ENCODE assay signal across 8 mouse cellular contexts in genomic region chr17:26892635-26893375, GRCm38 (mm10). TPM values are rescaled to one million over a fixed set of nuclear protein-coding genes. Genes with fewer than 3 reads are reported as not detected.
A peak's percentile ranks its signal among the peaks of the same experiment; 100 is the strongest.
DNase-seq lines count a peak whose midpoint lies in the region; ATAC-seq and TF ChIP-seq lines count a peak whose summit lies in the region.

No protein-coding gene starts in this region.

- no peak for TF ChIP-seq CTCF in left cerebral cortex, adult 2 months (IDR thresholded peaks at IDR 0.05)

- no peaks in the 10 kb centered on the region for H3K9me3 ChIP-seq in forebrain, embryonic 12.5 days
- no peaks in the 10 kb centered on the region for H3K9me3 ChIP-seq in hindbrain, embryonic 12.5 days (replicated peaks)
- no peaks in the 10 kb centered on the region for H3K9me3 ChIP-seq in midbrain, embryonic 15.5 days

- H3K27ac ChIP-seq in left cerebral cortex, adult 2 months, result peak overlapping the region; percentile 72
- peak overlapping the region; percentile 47; the same call in 1 of the 2 replicates for H3K27ac ChIP-seq in forebrain, embryonic 12.5 days
- H3K27ac ChIP-seq in hindbrain, embryonic 12.5 days, result 0 out of 2 replicates have a peak overlapping the region, but pooled peaks have one; percentile 17
- peak overlapping the region; percentile 38; the same call in 1 of the 2 replicates for H3K27ac ChIP-seq in midbrain, embryonic 15.5 days

- no peak overlapping the region for H3K4me3 ChIP-seq in left cerebral cortex, adult 2 months
- H3K4me3 ChIP-seq in forebrain, embryonic 12.5 days (replicated peaks), result no peak overlapping the region
- H3K4me3 ChIP-seq in hindbrain, embryonic 12.5 days, result no peak overlapping the region
- no peak overlapping the region for H3K4me3 ChIP-seq in midbrain, embryonic 15.5 days

- intact Hi-C loops in left cerebral cortex, adult 2 months (cut with DNase I), result no loop called here

- H3K9ac ChIP-seq in forebrain, embryonic 12.5 days, result peak overlapping the region; percentile 33
- H3K9ac ChIP-seq in hindbrain, embryonic 12.5 days, result peak overlapping the region; percentile 3
- H3K9ac ChIP-seq in midbrain, embryonic 15.5 days, result no peak overlapping the region

- peaks cover 15% of the 10 kb centered on the region for H3K27me3 ChIP-seq in forebrain, embryonic 12.5 days
- H3K27me3 ChIP-seq in hindbrain, embryonic 12.5 days, result peaks cover 15% of the 10 kb centered on the region
- peaks cover 8% of the 10 kb centered on the region; the same call in 1 of the 2 replicates for H3K27me3 ChIP-seq in midbrain, embryonic 15.5 days (replicated peaks)

- 35% methylated on average over 16 of the region's 16 CpGs for WGBS in forebrain, embryonic 12.5 days
- 39% methylated on average over 16 of the region's 16 CpGs for WGBS in hindbrain, embryonic 12.5 days
- WGBS in midbrain, embryonic 15.5 days, result 40% methylated on average over 16 of the region's 16 CpGs

- H3K4me2 ChIP-seq in forebrain, embryonic 12.5 days, result peak overlapping the region; percentile 24; the same call in 1 of the 2 replicates
- H3K4me2 ChIP-seq in hindbrain, embryonic 12.5 days (replicated peaks), result 0 out of 2 replicates have a peak overlapping the region, but pooled peaks have one; percentile 15
- H3K4me2 ChIP-seq in midbrain, embryonic 15.5 days, result no peak overlapping the region

- no peaks in the 10 kb centered on the region for H3K36me3 ChIP-seq in forebrain, embryonic 12.5 days (replicated peaks)
- H3K36me3 ChIP-seq in hindbrain, embryonic 12.5 days, result no peaks in the 10 kb centered on the region
- no peaks in the 10 kb centered on the region for H3K36me3 ChIP-seq in midbrain, embryonic 15.5 days (replicated peaks)

- ATAC-seq in forebrain, embryonic 12.5 days (ENCODE audit: low FRiP score), result 0 out of 2 replicates have a peak, but pooled peaks have one; percentile 60
- ATAC-seq in hindbrain, embryonic 12.5 days (ENCODE audit: low FRiP score), result peak; percentile 50; the same call in 1 of the 2 replicates
- ATAC-seq in midbrain, embryonic 15.5 days (replicated peaks), result no peak; the same call in 1 of the 2 replicates

- DNase-seq in left cerebral cortex, adult 2 months (ENCODE audit: extremely low spot score in 1 of 2, low spot score in 2 of 2), result no peak
- DNase-seq in left cerebral cortex, adult 8-10 months (ENCODE audit: low spot score in 2 of 2), result no peak
- DNase-seq in frontal cortex, postnatal 14 days (ENCODE audit: low spot score in 2 of 2), result no peak
- no peak for DNase-seq in gastrocnemius, adult 8-10 months (ENCODE audit: low spot score in 2 of 2)
- no peak for DNase-seq in thymus, adult 18-20 months

- H3K4me1 ChIP-seq in forebrain, embryonic 12.5 days, result peaks cover 16% of the 10 kb centered on the region
- H3K4me1 ChIP-seq in hindbrain, embryonic 12.5 days, result peaks cover 21% of the 10 kb centered on the region
- H3K4me1 ChIP-seq in midbrain, embryonic 15.5 days, result peaks cover 16% of the 10 kb centered on the region

RNA-seq across cellular contexts. Expression of gene Kifc5b, which starts 24.1 kb away (rescaled TPM):
- total RNA-seq in left cerebral cortex, adult 2 months (2021), result 1 to 10 TPM; 3.3 to 4.6 TPM
- total RNA-seq in left cerebral cortex, adult 8-10 months (2022), result 1 to 10 TPM; 2.8 to 4.9 (median 3.5) TPM
- polyA plus RNA-seq in forebrain, embryonic 12.5 days (2016; fragmentation: Nextera tagmentation; extraction: Ambion mirVana), result 9.7 and 9.8 TPM in 2 replicates
- 5.4 and 5.5 TPM in 2 replicates for polyA plus RNA-seq in hindbrain, embryonic 12.5 days (2016; fragmentation: Nextera tagmentation; extraction: Ambion mirVana)
- polyA plus RNA-seq in midbrain, embryonic 15.5 days (2015; fragmentation: Nextera tagmentation; extraction: Ambion mirVana), result 3.3 and 3.5 TPM in 2 replicates
- total RNA-seq in gastrocnemius, adult 8-10 months (2022), result under 1 TPM; 0.22 to 0.83 (median 0.41) TPM

RNA-seq across cellular contexts. Expression of gene Phf1, which starts 40.0 kb away (rescaled TPM):
- 10 to 100 TPM; 33.8 to 39.5 TPM for total RNA-seq in left cerebral cortex, adult 2 months (2021)
- 10 to 100 TPM; 37.2 to 42.2 (median 38.0) TPM for total RNA-seq in left cerebral cortex, adult 8-10 months (2022)
- 8.6 and 8.8 TPM in 2 replicates for polyA plus RNA-seq in forebrain, embryonic 12.5 days (2016; fragmentation: Nextera tagmentation; extraction: Ambion mirVana)
- polyA plus RNA-seq in hindbrain, embryonic 12.5 days (2016; fragmentation: Nextera tagmentation; extraction: Ambion mirVana), result 14.6 and 15.7 TPM in 2 replicates
- 27.2 and 29.5 TPM in 2 replicates for polyA plus RNA-seq in midbrain, embryonic 15.5 days (2015; fragmentation: Nextera tagmentation; extraction: Ambion mirVana)
- 10 to 100 TPM in 2 of 4 experiments, 1 to 10 TPM in 2; 7.7 to 10.7 (median 9.9) TPM for total RNA-seq in gastrocnemius, adult 8-10 months (2022)

RNA-seq across cellular contexts. Expression of gene Cuta, which starts 46.6 kb away (rescaled TPM):
- total RNA-seq in left cerebral cortex, adult 2 months (2021), result 100 to 1,000 TPM; 103 to 110 TPM
- 100 to 1,000 TPM in 2 of 4 experiments, 10 to 100 TPM in 2; 86.5 to 102 (median 97.7) TPM for total RNA-seq in left cerebral cortex, adult 8-10 months (2022)
- 155 and 161 TPM in 2 replicates for polyA plus RNA-seq in forebrain, embryonic 12.5 days (2016; fragmentation: Nextera tagmentation; extraction: Ambion mirVana)
- polyA plus RNA-seq in hindbrain, embryonic 12.5 days (2016; fragmentation: Nextera tagmentation; extraction: Ambion mirVana), result 131 and 149 TPM in 2 replicates
- 127 and 131 TPM in 2 replicates for polyA plus RNA-seq in midbrain, embryonic 15.5 days (2015; fragmentation: Nextera tagmentation; extraction: Ambion mirVana)
- 100 to 1,000 TPM; 102 to 113 (median 108) TPM for total RNA-seq in gastrocnemius, adult 8-10 months (2022)

RNA-seq across cellular contexts. Expression of gene Nkx2-5, which starts 48.0 kb away (rescaled TPM):
- not detected for total RNA-seq in left cerebral cortex, adult 2 months (2021)
- not detected for total RNA-seq in left cerebral cortex, adult 8-10 months (2022)
- not detected in 2 replicates for polyA plus RNA-seq in forebrain, embryonic 12.5 days (2016; fragmentation: Nextera tagmentation; extraction: Ambion mirVana)
- polyA plus RNA-seq in hindbrain, embryonic 12.5 days (2016; fragmentation: Nextera tagmentation; extraction: Ambion mirVana), result not detected in 2 replicates
- polyA plus RNA-seq in midbrain, embryonic 15.5 days (2015; fragmentation: Nextera tagmentation; extraction: Ambion mirVana), result 0.10 and 0.92 TPM in 2 replicates
- total RNA-seq in gastrocnemius, adult 8-10 months (2022), result not detected

RNA-seq across cellular contexts. Expression of gene Syngap1, which starts 48.2 kb away (rescaled TPM):
- total RNA-seq in left cerebral cortex, adult 2 months (2021), result 100 to 1,000 TPM; 452 to 471 TPM
- 100 to 1,000 TPM; 329 to 367 (median 348) TPM for total RNA-seq in left cerebral cortex, adult 8-10 months (2022)
- 3.9 and 4.8 TPM in 2 replicates for polyA plus RNA-seq in forebrain, embryonic 12.5 days (2016; fragmentation: Nextera tagmentation; extraction: Ambion mirVana)
- 4.2 and 4.4 TPM in 2 replicates for polyA plus RNA-seq in hindbrain, embryonic 12.5 days (2016; fragmentation: Nextera tagmentation; extraction: Ambion mirVana)
- polyA plus RNA-seq in midbrain, embryonic 15.5 days (2015; fragmentation: Nextera tagmentation; extraction: Ambion mirVana), result 6.0 and 7.3 TPM in 2 replicates
- total RNA-seq in gastrocnemius, adult 8-10 months (2022), result 1 to 10 TPM; 1.4 to 2.6 (median 1.9) TPM

Comparison
In these comparisons a context has a peak if more than half of its experiments do, and no peak if none do; other contexts are left out.
1. H3K27ac ChIP-seq: peak in every context shown above with its lines; median percentile 72 in left cerebral cortex, adult 2 months; 47 in forebrain, embryonic 12.5 days; 38 in midbrain, embryonic 15.5 days; 17 in hindbrain, embryonic 12.5 days.